Mouse (Mus musculus) ES-E14 (cell line): Measurements from ENCODE around the gene Bcl11b. TPM values are rescaled to one million over a fixed set of nuclear protein-coding genes. Genes with fewer than 3 reads are reported as not detected.

Experiments used
- DNase-seq: peaks from one replicate; pipeline ENCODE4 v3.0.0-alpha.2; 2013; ENCODE audit warnings: low read depth, low spot score
- H3K27ac ChIP-seq: 2 replicates; pipeline ENCODE4 v1.5.1; 2012; ENCODE audit warnings: low read depth, mild to moderate bottlenecking, low read length, moderate library complexity, mixed read lengths; ENCODE audit not compliant: poor library complexity, insufficient read depth, severe bottlenecking
- H3K36me3 ChIP-seq: 2 replicates; pipeline ENCODE4 v1.6.1; 2012; ENCODE audit warnings: mild to moderate bottlenecking, low read length, moderate library complexity, mixed read lengths; ENCODE audit not compliant: control insufficient read depth, poor library complexity, insufficient read depth, severe bottlenecking
- H3K4me1 ChIP-seq, 2 experiments: fragments of 150-350 bp in 1 of 2; sonication (generic) in 1 of 2; 2 replicates each; pipeline ENCODE4 v1.6.1; 2012; ENCODE audit warnings: low read length in 2 of 2, mild to moderate bottlenecking in 1 of 2, mixed read lengths in 1 of 2; ENCODE audit not compliant: control insufficient read depth in 2 of 2, insufficient read depth in 2 of 2, poor library complexity in 1 of 2
- H3K4me3 ChIP-seq, 2 experiments: fragments of 150-350 bp in 1 of 2; sonication (generic) in 1 of 2; 2 replicates each; pipeline ENCODE4 v1.5.1; 2012; ENCODE audit warnings: low read length in 2 of 2, low read depth in 1 of 2, mild to moderate bottlenecking in 1 of 2, mixed read lengths in 1 of 2; ENCODE audit not compliant: insufficient read depth in 1 of 2, poor library complexity in 1 of 2, severe bottlenecking in 1 of 2
- H3K9ac ChIP-seq: 2 replicates; pipeline ENCODE4 v1.6.1; 2012; ENCODE audit warnings: low read depth, mild to moderate bottlenecking, low read length, mixed read lengths; ENCODE audit not compliant: poor library complexity, insufficient read depth, severe bottlenecking
- H3K9me3 ChIP-seq: fragments of 150-350 bp; sonication (generic); 2 replicates; pipeline ENCODE4 v1.6.1; 2012; ENCODE audit warnings: low read depth, mild to moderate bottlenecking, low read length; ENCODE audit not compliant: control insufficient read depth, insufficient read depth
- CHD2 ChIP-seq: IDR thresholded peaks from 2 replicates; pipeline ENCODE4 v1.6.1; 2014; ENCODE audit warnings: mild to moderate bottlenecking, low read depth, low read length, inconsistent platforms
- HCFC1 ChIP-seq: IDR thresholded peaks from 2 replicates; pipeline ENCODE4 v1.6.1; 2012; ENCODE audit warnings: low read length, inconsistent platforms, borderline replicate concordance; ENCODE audit not compliant: insufficient read depth
- MAFK ChIP-seq: IDR thresholded peaks from 2 replicates; pipeline ENCODE4 v1.6.1; 2014; ENCODE audit warnings: mild to moderate bottlenecking, low read depth, low read length, inconsistent platforms; ENCODE audit not compliant: insufficient read depth
- ZC3H11A ChIP-seq: IDR thresholded peaks from 2 replicates; pipeline ENCODE4 v1.6.1; 2012; ENCODE audit warnings: low read depth, mild to moderate bottlenecking, inconsistent platforms, low read length, borderline replicate concordance
- ZNF384 ChIP-seq: IDR thresholded peaks from 2 replicates; pipeline ENCODE4 v1.6.1; 2012; ENCODE audit warnings: low read depth, low read length, inconsistent platforms
- in situ Hi-C, 2 experiments: fragments of 600-800 bp; cut with MboI; formaldehyde crosslinking; loops; one replicate each; pipeline ENCODE4 v1.15.1; 2025; ENCODE audit warnings: low sequenced_read_pairs in 2 of 2, inconsistent platforms in 1 of 2; ENCODE audit not compliant: unreplicated experiment in 2 of 2
- total RNA-seq: library from RNA; depleted of rRNA; stranded (reverse); fragments of 300-350 nt; gene quantifications from 2 replicates; pipeline ENCODE4 v1.2.3, GENCODE M21; 2012; rRNA removed

The Bcl11b gene
- total RNA-seq, 1 experiment: 0.85 TPM

DNA sequence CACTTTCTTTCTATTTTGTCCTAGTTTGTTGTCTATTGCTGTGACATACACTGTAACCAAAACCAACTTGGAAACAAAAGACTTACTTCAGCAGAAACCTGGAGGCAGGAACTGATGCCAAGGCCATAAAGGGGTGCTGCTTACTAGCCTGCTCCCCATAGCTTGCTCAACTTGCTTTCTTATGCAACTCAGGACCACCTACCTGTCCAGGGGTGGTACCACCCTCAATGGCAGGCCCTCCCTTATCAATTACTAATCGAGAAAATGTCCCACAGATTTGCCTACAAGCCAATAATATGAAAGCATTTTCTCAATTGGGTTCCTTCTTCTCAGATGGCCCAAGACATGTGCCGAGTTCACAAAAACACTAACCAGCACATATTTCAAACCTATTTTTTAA lies 135.1 kb downstream of the Bcl11b start:
- H3K9me3 ChIP-seq: no peaks in the 10 kb centered on the region
- no peaks in the 10 kb centered on the region for H3K4me1 ChIP-seq
- no peak overlapping the region for H3K9ac ChIP-seq
- TF ChIP-seq ZC3H11A: no peak
- TF ChIP-seq ZNF384: no peak
- no peak for TF ChIP-seq CHD2
- no peak for TF ChIP-seq HCFC1
- no peak for TF ChIP-seq MAFK
- DNase-seq: no peak
- H3K27ac ChIP-seq: no peak overlapping the region
- H3K4me3 ChIP-seq: no peak overlapping the region
- no peaks in the 10 kb centered on the region for H3K36me3 ChIP-seq
- in situ Hi-C loops: no loop called here

Other genes with a start within 250 kb of the Bcl11b start
- gene Setd3, start 175.7 kb upstream of the Bcl11b start, total RNA-seq: 43.0 and 56.0 TPM in 2 replicates
- gene Ccnk, start 176.0 kb upstream of the Bcl11b start, total RNA-seq: 11.1 and 14.5 TPM in 2 replicates